Mouse (Mus musculus): ENCODE measurements around the gene Zcchc12. TPM values are rescaled to one million over a fixed set of nuclear protein-coding genes. Genes with fewer than 3 reads are reported as not detected.

The Zcchc12 gene
- polyA plus RNA-seq, 1 experiment = not detected

DNA sequence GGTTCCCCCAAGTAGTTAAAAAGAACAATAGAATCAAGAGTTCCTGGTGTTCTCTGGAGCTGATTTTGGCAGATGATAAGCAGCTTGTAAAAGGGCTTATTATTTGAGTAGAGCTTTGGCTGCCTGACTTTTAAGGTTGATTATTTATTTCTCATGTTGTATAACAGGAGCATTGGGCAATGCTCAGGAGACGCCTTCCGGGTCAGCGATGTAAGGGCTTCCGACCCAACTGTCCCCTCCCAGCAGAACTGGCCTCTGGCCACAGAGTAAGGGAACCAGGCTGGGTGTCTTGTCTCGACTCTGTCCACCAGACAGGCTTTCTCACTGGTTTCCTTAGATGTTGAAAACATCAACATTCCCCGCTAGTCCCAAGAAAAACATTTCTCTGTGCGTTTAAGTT lies 33.2 kb downstream of the Zcchc12 start:
- no peaks in the 10 kb centered on the region for H3K27me3 ChIP-seq (ENCODE audit: control insufficient read depth, insufficient read depth, low read length)
- no peak overlapping the region for H3K4me3 ChIP-seq (ENCODE audit: extremely low read depth, insufficient read depth, insufficient read length)
- no peaks in the 10 kb centered on the region for H3K36me3 ChIP-seq (ENCODE audit: control insufficient read depth, insufficient read depth, low read length)
- no peak for DNase-seq (ENCODE audit: low read depth in 1 of 2, low spot score in 2 of 2)
- H3K27ac ChIP-seq (ENCODE audit: insufficient read depth, low read length) = no peak overlapping the region
- H3K4me1 ChIP-seq (ENCODE audit: control insufficient read depth, insufficient read depth, insufficient read length) = no peaks in the 10 kb centered on the region
- WGBS = 76% methylated on average over 7 of the region's 7 CpGs
- no peak for TF ChIP-seq POLR2A (IDR thresholded peaks at IDR 0.05; ENCODE audit: low read depth, low read length)
- TF ChIP-seq CTCF (IDR thresholded peaks at IDR 0.05; ENCODE audit: extremely low read depth, insufficient read depth, insufficient read length, insufficient replicate concordance) = no peak

DNA sequence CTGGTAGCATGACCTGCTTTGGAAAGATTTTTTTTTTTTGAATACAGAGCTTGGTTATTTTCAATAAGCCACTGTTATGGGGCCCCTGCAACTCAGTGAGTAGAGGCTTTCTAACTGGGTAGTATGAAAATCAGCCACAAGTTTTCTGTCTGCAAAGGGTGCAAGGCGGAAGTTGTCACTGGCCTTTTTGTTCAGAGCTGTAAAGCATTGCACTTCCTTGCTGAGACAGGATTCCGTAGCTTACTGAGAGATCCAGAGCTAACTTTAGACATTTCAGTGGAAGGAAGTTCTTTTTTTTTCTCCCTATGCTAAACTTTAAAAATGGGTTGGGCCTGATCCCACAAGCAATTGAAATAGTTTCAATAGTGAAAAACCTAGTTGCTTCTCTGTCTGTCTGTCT lies 33.6 kb downstream of the Zcchc12 start:
- TF ChIP-seq CTCF (IDR thresholded peaks at IDR 0.05; ENCODE audit: extremely low read depth, insufficient read depth, insufficient read length, insufficient replicate concordance) (no peak), POLR2A (IDR thresholded peaks at IDR 0.05; ENCODE audit: low read depth, low read length) (no peak)
- Histone ChIP-seq H3K27ac (ENCODE audit: insufficient read depth, low read length) (no peak overlapping the region), H3K36me3 (ENCODE audit: control insufficient read depth, insufficient read depth, low read length) (no peaks in the 10 kb centered on the region), H3K4me1 (ENCODE audit: control insufficient read depth, insufficient read depth, insufficient read length) (no peaks in the 10 kb centered on the region), H3K27me3 (ENCODE audit: control insufficient read depth, insufficient read depth, low read length) (no peaks in the 10 kb centered on the region), H3K4me3 (ENCODE audit: extremely low read depth, insufficient read depth, insufficient read length) (no peak overlapping the region)
- no peak for DNase-seq (ENCODE audit: low read depth in 1 of 2, low spot score in 2 of 2)
- WGBS = 57% methylated on average over 2 of the region's 2 CpGs

DNA sequence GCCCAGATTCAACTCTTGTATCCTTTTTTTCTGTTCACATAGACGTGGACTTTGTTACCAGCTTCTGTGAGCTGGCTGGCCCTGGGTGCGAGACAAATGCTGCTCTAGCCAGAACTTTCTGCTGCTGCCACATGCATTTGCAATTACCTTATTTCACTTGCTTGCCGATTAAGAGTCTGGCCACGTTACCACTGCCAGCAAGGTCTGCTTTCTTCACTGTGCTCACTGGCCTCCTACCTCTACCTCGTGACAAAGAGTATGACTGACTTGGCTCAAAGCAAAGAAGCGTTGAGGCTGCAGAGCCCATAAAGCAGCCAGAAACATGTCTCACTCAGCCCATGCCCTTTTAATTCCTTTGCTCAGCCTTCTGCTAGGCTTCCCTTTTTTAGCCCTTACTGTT lies 39.9 kb downstream of the Zcchc12 start:
- no peaks in the 10 kb centered on the region for H3K36me3 ChIP-seq (ENCODE audit: control insufficient read depth, insufficient read depth, low read length)
- no peak overlapping the region for H3K27ac ChIP-seq (ENCODE audit: insufficient read depth, low read length)
- no peak for DNase-seq (ENCODE audit: low read depth in 1 of 2, low spot score in 2 of 2)
- no peak for TF ChIP-seq POLR2A (IDR thresholded peaks at IDR 0.05; ENCODE audit: low read depth, low read length)
- TF ChIP-seq CTCF (IDR thresholded peaks at IDR 0.05; ENCODE audit: extremely low read depth, insufficient read depth, insufficient read length, insufficient replicate concordance) = no peak
- no peaks in the 10 kb centered on the region for H3K4me1 ChIP-seq (ENCODE audit: control insufficient read depth, insufficient read depth, insufficient read length)
- H3K4me3 ChIP-seq (ENCODE audit: extremely low read depth, insufficient read depth, insufficient read length) = no peak overlapping the region
- no peaks in the 10 kb centered on the region for H3K27me3 ChIP-seq (ENCODE audit: control insufficient read depth, insufficient read depth, low read length)
- WGBS = 86% methylated on average over 6 of the region's 6 CpGs

Other genes starting within 250 kb of the Zcchc12 start
- 1.6 and 1.7 TPM in 2 replicates for gene Il13ra1, start 83.8 kb upstream of the Zcchc12 start, polyA plus RNA-seq (2012; rRNA removed)
- gene Lonrf3, start 132.4 kb downstream of the Zcchc12 start, polyA plus RNA-seq (2012; rRNA removed) = 0.13 and 0.23 TPM in 2 replicates
- gene Gm6268, start 205.4 kb downstream of the Zcchc12 start, polyA plus RNA-seq (2012; rRNA removed) = not detected in 2 replicates

All from spleen, adult 2 months (tissue).